15 mouse cellular contexts compared by ENCODE assay signal in the genomic region with DNA sequence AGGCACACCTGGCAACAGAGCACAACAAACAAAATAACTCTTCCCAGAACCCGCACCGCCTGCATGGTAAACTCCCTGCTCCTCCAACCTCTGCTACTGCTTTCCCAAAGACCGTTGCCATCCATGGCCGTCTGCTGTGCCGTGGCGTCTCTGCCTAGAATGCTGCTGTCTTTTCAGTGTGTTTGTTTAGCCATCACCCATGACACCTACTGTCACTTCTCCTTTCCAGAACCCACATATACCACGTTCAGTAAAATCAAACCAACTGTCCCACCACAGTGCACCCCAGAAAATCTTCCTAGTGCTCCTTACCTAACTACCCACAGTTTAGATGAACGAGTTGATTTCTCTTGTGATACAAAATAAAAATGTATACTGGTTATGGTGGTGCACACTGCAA.
"Had no signal": no experiment of that assay in that cellular context is flagged by ENCODE, and none has a peak within 500 bp of the region (broad histone marks: within the 10 kb centered on the region; RNA-seq: fewer than 3 reads in every experiment).

No protein-coding gene starts in this region.

- H3K27me3 ChIP-seq: liver, embryonic 13.5 days had no signal

- ATAC-seq: inflammation-experienced regulatory T-cells, adult 6 months; intestine, postnatal 0 days; lung, postnatal 0 days; midbrain, embryonic 16.5 days had no signal

- H3K27ac ChIP-seq: left cerebral cortex, adult 2 months; limb, embryonic 10.5 days; liver, embryonic 13.5 days; macrophage had no signal

- H3K4me2 ChIP-seq: liver, embryonic 13.5 days; midbrain, embryonic 11.5 days had no signal

- DNase-seq: kidney, adult 8-10 months; kidney, postnatal 25 days; liver, embryonic 13.5 days; lung, adult 2 months; right cerebral cortex, postnatal 14 days; thymus, adult 18-20 months; thymus, postnatal 25 days had no signal

- H3K9ac ChIP-seq: liver, embryonic 13.5 days had no signal

- H3K4me3 ChIP-seq: left cerebral cortex, adult 2 months; limb, embryonic 10.5 days; liver, embryonic 13.5 days had no signal

- H3K9me3 ChIP-seq: limb, embryonic 10.5 days; liver, embryonic 13.5 days had no signal
